Mouse (Mus musculus) testis, adult 2 months (tissue): ENCODE data around the gene Setd2. TPM values are rescaled to one million over a fixed set of nuclear protein-coding genes. Genes with fewer than 3 reads are reported as not detected.

ENCODE experiments used
- H3K27ac ChIP-seq: fragments of 200-500 bp; 2 replicates; pipeline ENCODE4 v1.5.1; 2012; ENCODE audit warnings: low read depth, low read length; ENCODE audit not compliant: control insufficient read depth, insufficient read depth
- H3K27me3 ChIP-seq: fragments of 200-500 bp; 2 replicates; pipeline ENCODE4 v1.6.1; 2012; ENCODE audit warnings: mild to moderate bottlenecking, low read length, moderate library complexity; ENCODE audit not compliant: control insufficient read depth, insufficient read depth
- H3K36me3 ChIP-seq: fragments of 200-500 bp; 2 replicates; pipeline ENCODE4 v1.6.1; 2012; ENCODE audit warnings: mild to moderate bottlenecking, low read length; ENCODE audit not compliant: control insufficient read depth, insufficient read depth
- H3K4me1 ChIP-seq: fragments of 200-500 bp; 2 replicates; pipeline ENCODE4 v1.6.1; 2012; ENCODE audit warnings: low read length; ENCODE audit not compliant: control insufficient read depth, insufficient read depth
- H3K4me3 ChIP-seq: fragments of 200-500 bp; 2 replicates; pipeline ENCODE4 v1.5.1; 2012; ENCODE audit warnings: low read depth, mild to moderate bottlenecking, low read length, moderate library complexity, mixed read lengths; ENCODE audit not compliant: control insufficient read depth
- CTCF ChIP-seq: fragments of 200-500 bp; IDR thresholded peaks from 2 replicates; pipeline ENCODE4 v1.5.1; 2012; ENCODE audit warnings: low read depth, mild to moderate bottlenecking, inconsistent platforms, low read length, moderate library complexity; ENCODE audit not compliant: control insufficient read depth, insufficient read depth, insufficient replicate concordance
- POLR2A ChIP-seq: fragments of 200-500 bp; IDR thresholded peaks from 2 replicates; pipeline ENCODE4 v1.6.1; 2012; ENCODE audit warnings: low read depth, mild to moderate bottlenecking, inconsistent platforms, low read length, moderate library complexity; ENCODE audit not compliant: control insufficient read depth
- polyA plus RNA-seq: library from polyadenylated mRNA; depleted of rRNA; stranded (reverse); fragments of >200 nt; gene quantifications from 2 replicates; pipeline ENCODE4 v1.2.3, GENCODE M21; 2012

The Setd2 gene
- polyA plus RNA-seq, 1 experiment, result 34.8 TPM

DNA sequence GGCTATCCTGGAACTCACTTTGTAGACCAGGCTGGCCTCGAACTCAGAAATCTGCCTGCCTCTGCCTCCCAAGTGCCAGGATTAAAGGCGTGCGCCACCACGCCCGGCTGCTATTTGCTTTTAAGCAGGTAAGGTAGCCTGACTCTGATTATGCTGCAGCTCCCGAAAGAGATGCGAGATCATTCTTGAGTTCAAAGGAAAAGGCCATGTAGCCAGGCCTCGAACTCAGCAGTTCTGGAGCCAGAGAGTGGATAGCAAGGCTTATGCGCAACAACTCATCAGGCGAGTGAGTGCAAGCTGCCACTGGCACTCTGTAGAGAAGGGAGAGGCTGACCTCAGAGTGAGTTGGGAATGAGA is 123.2 kb downstream of the Setd2 start:
- H3K27me3 ChIP-seq, result no peaks in the 10 kb centered on the region
- peak overlapping the region; percentile 91 for H3K4me3 ChIP-seq
- no peaks in the 10 kb centered on the region for H3K36me3 ChIP-seq
- peak overlapping the region; percentile 68 for H3K27ac ChIP-seq
- no peak for TF ChIP-seq POLR2A
- no peak for TF ChIP-seq CTCF
- peaks cover 32% of the 10 kb centered on the region for H3K4me1 ChIP-seq

DNA sequence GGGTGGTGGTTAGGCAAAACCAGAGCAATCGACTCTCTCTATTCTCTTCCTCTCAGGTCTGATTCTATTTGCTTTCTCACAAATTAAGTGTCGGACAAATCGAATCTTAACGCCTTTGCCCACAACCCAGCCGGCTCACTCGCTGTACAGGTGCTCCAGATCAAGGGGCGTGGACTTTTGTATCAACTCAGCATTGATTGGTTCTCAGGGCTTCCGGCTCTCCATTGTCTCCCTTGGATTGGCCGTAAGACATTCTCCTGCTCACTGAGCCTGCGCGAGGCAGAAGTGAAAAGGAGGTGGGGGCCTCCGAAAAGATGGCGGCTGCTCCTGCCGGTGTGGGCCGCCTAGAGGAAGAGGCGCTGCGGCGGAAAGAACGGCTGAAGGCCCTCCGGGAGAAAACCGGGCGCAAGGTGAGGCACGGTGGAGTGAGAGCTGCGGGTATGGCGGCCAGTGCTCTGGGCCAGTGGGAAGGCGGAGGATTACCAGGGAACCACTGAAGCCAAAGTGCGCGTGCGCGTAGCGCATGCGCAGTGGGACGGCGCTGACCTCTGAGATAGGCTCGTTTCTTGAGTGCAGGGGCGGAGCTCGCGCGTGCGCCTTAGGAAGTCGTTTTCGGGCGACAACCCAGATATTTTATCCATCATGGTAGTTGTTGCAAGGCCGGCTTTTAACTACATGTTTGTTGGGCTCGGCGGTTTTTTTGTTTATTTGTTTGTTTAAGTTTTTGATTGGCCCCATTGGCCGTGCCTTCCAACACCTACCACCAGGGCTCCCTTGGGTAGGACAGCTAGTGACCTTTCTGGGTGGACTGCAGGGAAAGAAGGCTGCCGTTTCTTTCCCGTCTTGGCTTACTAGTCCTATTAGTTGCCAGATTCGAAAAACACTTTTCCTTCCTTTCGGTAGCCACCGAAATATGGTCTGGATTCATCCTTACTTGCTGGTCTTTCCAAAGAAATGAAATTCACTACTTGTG is 124.1 kb downstream of the Setd2 start, which contains the start of gene Ccdc12:
Gene Ccdc12 (plus strand): TSS at position 255 of the 973 bp plus-strand sequence.
- no peaks in the 10 kb centered on the region for H3K27me3 ChIP-seq
- peak within 1 kb of the TSS; percentile 91 for H3K4me3 ChIP-seq
- H3K4me1 ChIP-seq, result peaks cover 32% of the 10 kb centered on the region
- no peak for TF ChIP-seq CTCF
- TF ChIP-seq POLR2A, result peak; percentile 80
- no peaks in the 10 kb centered on the region for H3K36me3 ChIP-seq
- H3K27ac ChIP-seq, result peak within 1 kb of the TSS; percentile 98

DNA sequence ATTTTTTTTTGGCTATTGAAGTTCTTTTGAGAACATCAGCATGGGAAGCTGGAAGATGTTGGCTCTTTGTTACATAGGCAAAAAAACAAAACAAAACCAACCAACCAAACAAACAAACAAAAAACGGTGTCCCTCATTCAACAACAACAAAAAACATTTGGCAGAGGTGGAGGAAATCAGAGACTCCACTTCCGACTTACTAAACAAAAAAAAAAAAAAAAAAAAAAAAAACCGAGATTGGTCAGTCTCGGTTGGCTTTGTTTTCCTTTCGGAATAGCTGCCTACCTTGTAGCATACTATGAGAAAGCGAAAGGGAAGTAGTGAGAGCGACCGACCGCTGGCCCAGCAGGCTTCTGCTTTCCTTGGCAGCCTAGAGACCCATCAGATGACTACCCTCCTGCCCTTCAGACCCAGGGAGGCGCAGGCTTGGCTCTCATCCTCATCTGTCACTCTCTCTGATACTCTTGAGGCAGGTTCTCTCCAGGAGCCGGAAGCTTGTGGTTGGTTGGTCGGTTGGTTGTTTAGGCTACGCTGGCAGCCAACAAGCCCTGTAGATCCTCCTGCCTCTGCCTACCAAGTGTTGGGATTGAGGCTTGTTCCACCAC is 125.2 kb downstream of the Setd2 start:
- Histone ChIP-seq H3K4me3 (peak overlapping the region; percentile 91), H3K36me3 (no peaks in the 10 kb centered on the region), H3K27ac (0 out of 2 replicates have a peak overlapping the region, but pooled peaks have one; percentile 47), H3K4me1 (peaks cover 30% of the 10 kb centered on the region), H3K27me3 (no peaks in the 10 kb centered on the region)
- TF ChIP-seq CTCF (no peak), POLR2A (0 out of 2 replicates have a peak, but pooled peaks have one; percentile 11)

DNA sequence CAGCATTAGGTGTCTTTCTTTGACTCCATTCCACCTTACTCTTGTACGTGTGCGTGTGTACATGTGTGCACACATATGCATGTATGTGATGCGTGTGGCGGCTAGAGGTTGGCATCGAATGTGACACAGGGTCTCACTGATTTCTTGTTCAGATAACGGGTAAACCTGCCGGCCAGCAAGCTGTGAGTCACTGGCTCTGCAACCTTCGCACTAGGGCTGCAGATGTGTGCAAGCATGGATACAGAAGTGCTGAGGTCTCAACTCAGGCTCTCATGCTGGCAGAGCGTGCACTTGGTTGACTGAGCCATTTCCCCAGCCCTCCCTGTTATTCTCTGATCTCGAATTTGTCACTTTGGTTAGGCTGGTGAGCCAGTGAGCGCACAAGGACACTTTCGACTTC is 127.1 kb downstream of the Setd2 start:
- no peak overlapping the region for H3K4me3 ChIP-seq
- no peaks in the 10 kb centered on the region for H3K27me3 ChIP-seq
- H3K27ac ChIP-seq, result no peak overlapping the region
- no peaks in the 10 kb centered on the region for H3K36me3 ChIP-seq
- peaks cover 16% of the 10 kb centered on the region for H3K4me1 ChIP-seq
- no peak for TF ChIP-seq POLR2A
- TF ChIP-seq CTCF, result no peak

DNA sequence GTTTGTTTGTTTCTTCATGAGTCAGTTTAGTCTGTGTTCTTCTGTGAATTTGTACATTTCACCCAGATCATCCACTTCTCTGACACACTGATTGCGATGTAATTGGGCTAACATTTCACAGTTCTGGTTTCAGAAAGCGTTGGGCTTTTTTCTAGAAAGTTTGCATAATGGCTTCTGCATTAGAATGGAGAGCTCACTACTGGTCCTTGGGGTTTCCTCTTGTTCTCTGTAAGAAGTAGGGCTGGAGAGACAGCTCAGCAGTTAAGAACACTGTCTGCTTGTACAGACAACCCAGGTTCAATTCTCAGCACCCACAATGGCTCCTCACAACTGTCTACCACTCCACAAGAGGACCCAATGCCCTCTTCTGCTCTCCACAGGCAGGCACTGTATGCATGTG is 127.8 kb downstream of the Setd2 start:
- Histone ChIP-seq H3K4me3 (no peak overlapping the region), H3K36me3 (no peaks in the 10 kb centered on the region), H3K4me1 (peaks cover 11% of the 10 kb centered on the region), H3K27me3 (no peaks in the 10 kb centered on the region), H3K27ac (no peak overlapping the region)
- no peak for TF ChIP-seq POLR2A
- no peak for TF ChIP-seq CTCF

DNA sequence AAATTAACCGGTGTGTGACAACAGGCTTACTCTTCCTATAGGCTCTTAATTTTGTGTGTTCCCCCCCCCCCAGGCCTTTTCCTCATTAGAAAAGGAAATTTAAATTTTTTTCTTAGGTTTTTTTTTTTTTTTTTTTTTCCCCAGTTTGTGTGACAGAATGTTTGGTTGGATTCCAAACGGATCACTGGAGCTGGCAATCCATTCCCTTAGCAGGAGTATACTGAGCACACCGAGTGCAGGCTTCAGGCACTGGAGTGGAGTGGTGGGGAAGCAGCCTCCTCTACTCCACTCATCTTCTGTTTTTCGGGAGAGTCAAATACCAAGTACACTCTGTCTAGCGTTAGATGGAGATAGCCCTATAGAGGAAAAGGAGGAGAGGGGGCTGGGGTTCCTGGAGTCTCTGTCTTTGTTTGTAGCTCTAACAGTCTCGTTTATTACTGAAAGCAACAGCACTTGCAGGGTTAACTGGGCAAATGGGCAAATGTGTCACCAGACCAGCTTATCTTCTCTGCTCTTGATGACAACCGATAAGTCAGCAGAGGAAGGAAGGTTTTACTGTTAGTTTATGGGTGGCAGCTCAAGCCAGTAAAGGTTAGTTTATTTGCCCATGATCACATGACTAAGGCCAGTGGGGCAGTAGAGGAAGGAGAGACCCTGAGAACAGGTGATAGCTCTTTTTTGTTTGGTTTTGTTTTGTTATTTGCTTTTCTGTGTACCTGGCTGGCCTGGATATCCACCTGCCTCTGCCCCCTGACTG is 128.6 kb downstream of the Setd2 start:
- Histone ChIP-seq H3K27ac (no peak overlapping the region), H3K36me3 (no peaks in the 10 kb centered on the region), H3K4me1 (peaks cover 5% of the 10 kb centered on the region), H3K27me3 (no peaks in the 10 kb centered on the region), H3K4me3 (no peak overlapping the region)
- TF ChIP-seq CTCF (no peak), POLR2A (no peak)
